Mouse (Mus musculus): ENCODE data around the gene Cdh26. TPM values are rescaled to one million over a fixed set of nuclear protein-coding genes. Genes with fewer than 3 reads are reported as not detected.

The Cdh26 gene
- 0.28 and 0.30 TPM in 2 replicates for polyA plus RNA-seq (2015; fragmentation: Nextera tagmentation; extraction: Ambion mirVana)

DNA sequence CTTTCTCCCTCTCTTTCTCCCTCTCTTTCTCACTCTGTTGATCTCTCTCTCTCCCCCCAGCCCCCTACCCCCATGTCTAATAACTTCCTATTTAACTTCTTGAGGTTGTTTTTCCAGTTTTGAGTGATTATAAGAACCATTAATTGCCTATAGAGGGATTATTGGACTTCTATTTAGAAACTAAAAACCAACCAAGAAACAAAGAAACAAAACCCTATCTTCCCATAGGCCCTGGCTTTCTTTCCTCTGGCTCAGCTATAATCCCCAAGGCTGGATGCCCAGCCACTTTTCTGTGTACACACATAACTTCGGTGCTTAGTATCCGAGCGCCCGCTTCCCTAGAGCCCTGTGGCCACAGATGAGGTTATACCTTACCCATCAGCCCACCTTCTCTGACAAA lies at the start of gene Cdh26:
TSS of gene Cdh26 (plus strand) at position 301 of the 400 bp plus-strand sequence.
- Histone ChIP-seq H3K9me3 (ENCODE audit: control insufficient read depth, low read length) (no peaks in the 10 kb centered on the region), H3K36me3 (ENCODE audit: control insufficient read depth, insufficient read depth, low read length) (no peaks in the 10 kb centered on the region), H3K27ac (ENCODE audit: low read length) (no peak within 1 kb of the TSS), H3K27me3 (ENCODE audit: control insufficient read depth, insufficient read depth, low read depth, low read length) (no peaks in the 10 kb centered on the region; the same call in 1 of the 2 replicates), H3K4me3 (ENCODE audit: low read length) (no peak within 1 kb of the TSS), H3K4me2 (ENCODE audit: low read depth, low read length) (no peak within 1 kb of the TSS), H3K4me1 (replicated peaks; ENCODE audit: control insufficient read depth, insufficient read depth, low read length) (no peaks in the 10 kb centered on the region), H3K9ac (ENCODE audit: low read length) (no peak within 1 kb of the TSS)
- WGBS = 83% methylated on average over 4 of the region's 4 CpGs
- ATAC-seq (ENCODE audit: low read depth) = no peak

DNA sequence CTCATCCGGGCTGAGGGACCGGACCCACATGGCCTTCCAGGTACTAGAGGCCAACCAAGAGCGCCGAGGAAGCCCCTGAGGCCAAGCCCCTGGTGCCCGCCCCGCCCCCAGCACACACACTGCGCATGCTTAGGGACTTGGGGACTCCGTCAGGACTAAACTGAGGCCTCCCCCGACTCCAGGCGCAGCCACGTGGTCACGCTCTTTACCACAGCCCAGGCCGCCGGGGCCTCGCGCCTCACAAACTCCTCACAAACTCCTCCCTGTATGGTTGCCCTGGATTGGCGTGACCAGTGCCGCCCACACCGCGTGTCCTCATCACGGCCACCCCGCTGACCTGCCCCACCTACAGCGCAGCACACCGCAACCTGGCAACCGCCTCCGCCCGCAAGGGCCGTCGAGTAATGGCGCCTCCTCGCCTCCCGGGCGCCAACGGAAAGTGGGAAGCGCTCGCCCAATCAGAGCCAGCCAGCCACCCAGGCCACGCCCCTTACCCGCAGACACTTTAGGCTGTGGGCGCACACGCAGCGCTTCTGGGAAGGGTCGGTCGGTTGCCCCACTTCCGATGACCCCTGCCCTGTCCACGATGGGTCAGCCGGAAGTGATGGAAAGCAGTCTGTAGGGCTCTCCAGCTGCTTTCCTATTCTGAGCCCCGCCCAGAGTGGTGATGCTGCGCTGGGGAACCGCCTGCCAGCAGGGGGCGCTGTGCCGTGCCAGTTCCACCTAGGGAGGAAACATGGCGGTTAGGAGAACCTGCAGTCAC lies 23.1 kb upstream of the Cdh26 start, which contains the start of gene Sycp2:
TSS of gene Sycp2 (minus strand) at position 633 of the 763 bp plus-strand sequence.
- H3K9ac ChIP-seq (ENCODE audit: low read length) = no peak within 1 kb of the TSS
- peaks cover 5% of the 10 kb centered on the region for H3K9me3 ChIP-seq (ENCODE audit: control insufficient read depth, low read length)
- H3K4me1 ChIP-seq (replicated peaks; ENCODE audit: control insufficient read depth, insufficient read depth, low read length) = 0 out of 2 replicates have a peak, but pooled peaks cover 3% of the 10 kb centered on the region
- WGBS = 79% methylated on average over 52 of the region's 52 CpGs
- H3K4me2 ChIP-seq (ENCODE audit: low read depth, low read length) = no peak within 1 kb of the TSS
- H3K4me3 ChIP-seq (ENCODE audit: low read length) = no peak within 1 kb of the TSS
- H3K36me3 ChIP-seq (ENCODE audit: control insufficient read depth, insufficient read depth, low read length) = no peaks in the 10 kb centered on the region
- H3K27ac ChIP-seq (ENCODE audit: low read length) = no peak within 1 kb of the TSS
- peak; percentile 36; the same call in 1 of the 2 replicates for ATAC-seq (ENCODE audit: low read depth)
- 0 out of 2 replicates have a peak, but pooled peaks cover 3% of the 10 kb centered on the region for H3K27me3 ChIP-seq (ENCODE audit: control insufficient read depth, insufficient read depth, low read depth, low read length)

DNA sequence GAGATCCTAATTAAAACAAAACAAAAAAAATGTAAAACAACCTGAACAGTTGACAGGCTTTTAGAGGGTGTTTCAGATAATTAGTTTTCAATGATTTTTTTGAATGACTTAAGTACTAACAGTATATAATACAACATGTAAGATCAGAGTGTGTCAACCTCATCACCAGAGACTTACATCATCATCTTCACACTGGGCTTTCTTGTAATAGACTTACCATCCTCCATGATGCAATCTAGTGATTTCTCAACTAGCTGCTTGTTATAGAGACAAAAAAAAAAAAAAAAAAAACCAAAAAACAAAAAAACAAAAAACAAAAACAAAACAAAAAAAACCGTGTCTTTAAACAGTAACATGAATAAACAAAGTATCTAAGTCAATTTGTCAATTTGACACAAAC lies 21.3 kb upstream of the Cdh26 start:
- H3K4me3 ChIP-seq (ENCODE audit: low read length) = no peak overlapping the region
- H3K4me2 ChIP-seq (ENCODE audit: low read depth, low read length) = no peak overlapping the region
- H3K4me1 ChIP-seq (replicated peaks; ENCODE audit: control insufficient read depth, insufficient read depth, low read length) = peaks cover 16% of the 10 kb centered on the region
- no peak overlapping the region for H3K27ac ChIP-seq (ENCODE audit: low read length)
- H3K9me3 ChIP-seq (ENCODE audit: control insufficient read depth, low read length) = peaks cover 5% of the 10 kb centered on the region
- H3K27me3 ChIP-seq (ENCODE audit: control insufficient read depth, insufficient read depth, low read depth, low read length) = peaks cover 9% of the 10 kb centered on the region
- no peaks in the 10 kb centered on the region for H3K36me3 ChIP-seq (ENCODE audit: control insufficient read depth, insufficient read depth, low read length)
- no peak overlapping the region for H3K9ac ChIP-seq (ENCODE audit: low read length)
- WGBS = 26% methylated on average over 1 of the region's 1 CpGs
- ATAC-seq (ENCODE audit: low read depth) = no peak

DNA sequence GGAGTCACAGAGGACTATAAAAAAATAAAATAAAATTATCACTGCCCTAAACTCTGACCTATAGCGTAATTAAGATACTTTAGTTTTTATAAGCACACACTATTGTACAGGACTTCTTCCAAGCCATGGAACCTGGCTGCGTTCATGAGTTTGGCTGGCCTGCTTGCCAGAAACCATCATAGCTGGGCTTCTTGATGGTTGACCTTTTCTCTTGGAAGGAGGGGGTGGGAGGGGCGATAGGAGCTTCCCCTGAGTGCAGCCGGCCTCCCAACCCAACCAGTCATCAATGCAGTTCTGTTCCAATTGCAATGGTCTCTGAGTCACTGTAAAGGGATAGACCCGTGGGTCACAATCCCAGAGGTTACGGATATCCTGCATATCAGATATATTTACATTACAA lies 20.0 kb upstream of the Cdh26 start:
- H3K4me3 ChIP-seq (ENCODE audit: low read length) = no peak overlapping the region
- no peak overlapping the region for H3K4me2 ChIP-seq (ENCODE audit: low read depth, low read length)
- no peak overlapping the region for H3K27ac ChIP-seq (ENCODE audit: low read length)
- no peak overlapping the region for H3K9ac ChIP-seq (ENCODE audit: low read length)
- peaks cover 23% of the 10 kb centered on the region for H3K4me1 ChIP-seq (replicated peaks; ENCODE audit: control insufficient read depth, insufficient read depth, low read length)
- peaks cover 5% of the 10 kb centered on the region for H3K9me3 ChIP-seq (ENCODE audit: control insufficient read depth, low read length)
- no peak for ATAC-seq (ENCODE audit: low read depth)
- H3K27me3 ChIP-seq (ENCODE audit: control insufficient read depth, insufficient read depth, low read depth, low read length) = peaks cover 9% of the 10 kb centered on the region
- H3K36me3 ChIP-seq (ENCODE audit: control insufficient read depth, insufficient read depth, low read length) = no peaks in the 10 kb centered on the region
- WGBS = 67% methylated on average over 6 of the region's 6 CpGs

DNA sequence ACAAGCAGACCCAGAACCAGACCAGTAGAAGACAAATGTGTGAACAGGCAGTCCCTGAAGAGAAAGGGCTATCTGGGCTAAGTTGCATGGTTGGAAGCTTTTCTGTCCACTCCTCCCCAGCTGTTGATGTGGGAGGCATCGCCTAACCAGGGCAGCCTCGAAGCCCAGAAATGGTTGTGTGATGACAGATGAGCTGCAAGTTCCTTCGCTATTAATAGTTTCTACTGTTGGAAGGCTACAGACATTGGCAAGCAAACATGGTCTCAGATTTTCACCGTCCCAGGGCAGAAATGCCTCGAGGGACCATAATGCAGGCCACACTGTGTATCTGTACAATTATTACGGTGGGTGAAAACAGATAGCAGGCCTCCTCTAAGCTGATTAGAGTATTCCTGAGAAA lies 17.7 kb upstream of the Cdh26 start:
- Histone ChIP-seq H3K9me3 (ENCODE audit: control insufficient read depth, low read length) (peaks cover under 1% of the 10 kb centered on the region; the same call in 1 of the 2 replicates), H3K4me2 (ENCODE audit: low read depth, low read length) (no peak overlapping the region), H3K4me3 (ENCODE audit: low read length) (no peak overlapping the region), H3K27me3 (ENCODE audit: control insufficient read depth, insufficient read depth, low read depth, low read length) (peaks cover 9% of the 10 kb centered on the region), H3K36me3 (ENCODE audit: control insufficient read depth, insufficient read depth, low read length) (no peaks in the 10 kb centered on the region), H3K9ac (ENCODE audit: low read length) (no peak overlapping the region), H3K27ac (ENCODE audit: low read length) (no peak overlapping the region), H3K4me1 (replicated peaks; ENCODE audit: control insufficient read depth, insufficient read depth, low read length) (peaks cover 28% of the 10 kb centered on the region)
- ATAC-seq (ENCODE audit: low read depth) = peak; percentile 41
- WGBS = 36% methylated on average over 6 of the region's 6 CpGs

DNA sequence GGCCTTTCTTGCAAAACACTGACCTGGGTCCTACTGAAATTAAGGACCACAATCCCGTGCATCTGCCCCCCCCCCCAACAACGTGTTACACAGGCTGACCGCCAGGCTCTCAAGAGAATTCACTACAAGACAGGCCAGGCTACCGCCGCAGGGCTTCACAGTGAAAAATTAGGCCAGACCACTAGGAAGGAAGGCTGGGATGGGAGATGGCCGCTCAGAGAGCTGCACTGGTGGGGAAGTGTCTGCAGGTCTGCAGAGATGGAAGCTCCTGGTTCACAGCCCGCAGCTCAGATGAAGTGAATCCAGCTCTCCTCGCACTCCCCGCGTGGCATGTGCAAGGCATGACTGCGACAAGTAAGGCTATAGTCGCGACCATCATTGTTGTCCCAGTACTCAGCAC lies 17.2 kb upstream of the Cdh26 start:
- Histone ChIP-seq H3K27me3 (ENCODE audit: control insufficient read depth, insufficient read depth, low read depth, low read length) (peaks cover 9% of the 10 kb centered on the region), H3K4me1 (replicated peaks; ENCODE audit: control insufficient read depth, insufficient read depth, low read length) (peaks cover 28% of the 10 kb centered on the region), H3K4me2 (ENCODE audit: low read depth, low read length) (peak overlapping the region; percentile 87), H3K9ac (ENCODE audit: low read length) (no peak overlapping the region), H3K36me3 (ENCODE audit: control insufficient read depth, insufficient read depth, low read length) (0 out of 2 replicates have a peak, but pooled peaks cover 1% of the 10 kb centered on the region), H3K4me3 (ENCODE audit: low read length) (peak overlapping the region; percentile 72), H3K9me3 (ENCODE audit: control insufficient read depth, low read length) (0 out of 2 replicates have a peak, but pooled peaks cover 1% of the 10 kb centered on the region), H3K27ac (ENCODE audit: low read length) (no peak overlapping the region; the same call in 1 of the 2 replicates)
- no peak for ATAC-seq (ENCODE audit: low read depth)
- WGBS = 52% methylated on average over 13 of the region's 13 CpGs

DNA sequence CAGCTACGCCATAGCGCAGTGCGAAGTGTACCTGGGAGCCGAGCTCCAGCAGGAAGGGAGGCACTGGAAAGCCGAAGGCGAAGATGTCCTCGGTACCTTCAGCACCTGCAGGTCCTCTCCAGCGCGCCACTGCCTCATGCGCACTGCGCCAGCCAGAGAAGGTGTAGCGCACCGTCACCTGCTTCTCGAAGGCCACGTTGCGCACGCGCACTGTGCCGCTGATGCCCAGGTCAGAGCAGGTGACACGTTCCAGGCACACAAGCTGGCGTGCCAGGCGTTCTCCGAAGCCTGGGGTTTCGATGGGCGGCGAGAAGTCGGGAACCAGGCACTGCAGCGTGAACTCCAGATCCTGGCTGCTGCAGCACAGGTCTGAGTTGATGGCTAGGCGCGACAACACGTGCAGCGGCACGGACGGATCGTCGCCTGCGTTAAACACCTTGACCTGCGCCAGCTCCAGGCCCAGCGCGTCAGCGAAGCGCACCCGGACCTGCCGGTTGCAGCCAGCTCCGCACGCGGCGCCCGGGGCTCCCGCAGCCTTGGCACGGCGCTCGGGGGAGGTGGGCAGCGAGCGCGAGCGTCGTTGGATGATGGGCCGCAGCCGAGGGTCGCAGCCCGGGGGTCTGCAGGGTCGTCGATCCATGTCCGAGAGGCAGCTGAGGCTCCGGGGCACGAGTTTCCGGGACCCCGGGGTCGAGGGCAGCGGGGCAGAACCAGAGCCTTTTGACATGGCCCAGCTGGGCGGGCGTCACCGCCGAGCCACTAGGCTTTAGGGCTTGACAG lies 16.7 kb upstream of the Cdh26 start:
- Histone ChIP-seq H3K36me3 (ENCODE audit: control insufficient read depth, insufficient read depth, low read length) (0 out of 2 replicates have a peak, but pooled peaks cover 3% of the 10 kb centered on the region), H3K27ac (ENCODE audit: low read length) (no peak overlapping the region; the same call in 1 of the 2 replicates), H3K9ac (ENCODE audit: low read length) (peak overlapping the region; percentile 71), H3K27me3 (ENCODE audit: control insufficient read depth, insufficient read depth, low read depth, low read length) (peaks cover 9% of the 10 kb centered on the region), H3K4me1 (replicated peaks; ENCODE audit: control insufficient read depth, insufficient read depth, low read length) (peaks cover 28% of the 10 kb centered on the region), H3K4me3 (ENCODE audit: low read length) (peak overlapping the region; percentile 72), H3K4me2 (ENCODE audit: low read depth, low read length) (peak overlapping the region; percentile 87), H3K9me3 (ENCODE audit: control insufficient read depth, low read length) (0 out of 2 replicates have a peak, but pooled peaks cover 3% of the 10 kb centered on the region)
- 11% methylated on average over 73 of the region's 75 CpGs for WGBS
- 0 out of 2 replicates have a peak, but pooled peaks have one; percentile 0 for ATAC-seq (ENCODE audit: low read depth)

DNA sequence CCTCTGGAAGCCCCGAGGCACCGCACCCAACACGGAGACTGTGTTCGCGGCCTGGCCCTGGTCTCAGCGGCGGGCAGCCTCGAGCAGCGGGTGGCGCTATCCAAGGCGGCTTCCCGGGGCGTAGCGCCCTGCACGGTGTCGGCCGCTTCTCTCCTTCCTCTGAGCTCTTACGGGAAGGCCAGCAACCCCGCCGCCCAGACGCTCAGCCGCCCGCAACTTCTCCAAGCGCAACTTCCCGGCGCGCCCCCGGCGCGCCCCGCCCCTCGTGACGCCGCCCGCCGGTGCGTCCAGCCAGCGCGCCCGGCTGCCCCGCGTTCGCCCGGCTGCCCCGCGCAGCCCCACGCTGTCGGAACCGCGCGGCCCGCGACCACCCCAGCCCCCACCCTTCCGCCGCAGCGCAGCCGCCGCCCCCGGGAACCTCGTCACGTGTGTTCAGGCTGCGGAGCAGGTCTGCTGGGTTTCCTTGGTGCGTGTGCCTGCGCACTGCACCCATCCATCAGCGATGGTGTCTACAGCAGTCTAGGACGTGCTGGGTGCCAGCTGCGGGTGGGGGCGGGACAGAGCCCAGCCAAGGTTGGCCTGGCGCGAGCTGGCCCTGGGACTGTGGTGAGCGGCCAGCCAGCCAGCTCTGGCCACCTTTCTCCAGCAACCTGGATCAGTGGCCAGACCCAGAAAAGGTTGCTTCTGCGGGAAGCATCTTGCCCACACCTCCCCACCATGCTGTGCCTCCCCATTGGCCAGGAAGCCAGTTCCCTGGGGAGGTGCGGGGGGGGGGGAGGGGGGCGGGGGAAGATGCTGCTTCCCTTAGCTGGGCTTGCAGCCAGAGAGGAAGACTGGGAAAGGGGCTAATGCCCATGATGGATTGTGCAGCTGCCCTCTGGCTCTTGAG lies 15.8 kb upstream of the Cdh26 start, which contains the start of the genes Ppp1r3d and Fam217b:
TSS of gene Ppp1r3d (minus strand) at position 212 of the 889 bp plus-strand sequence.
TSS of gene Fam217b (plus strand) at position 264 of the 889 bp plus-strand sequence.
- peaks cover 28% of the 10 kb centered on the region for H3K4me1 ChIP-seq (replicated peaks; ENCODE audit: control insufficient read depth, insufficient read depth, low read length)
- under 1% methylated on average over 53 of the region's 74 CpGs for WGBS
- peak within 1 kb of the TSS; percentile 87 for H3K4me2 ChIP-seq (ENCODE audit: low read depth, low read length)
- peak within 1 kb of the TSS; percentile 71 for H3K9ac ChIP-seq (ENCODE audit: low read length)
- H3K36me3 ChIP-seq (ENCODE audit: control insufficient read depth, insufficient read depth, low read length) = peaks cover 4% of the 10 kb centered on the region; the same call in 1 of the 2 replicates
- H3K27me3 ChIP-seq (ENCODE audit: control insufficient read depth, insufficient read depth, low read depth, low read length) = peaks cover 9% of the 10 kb centered on the region
- peak within 1 kb of the TSS; percentile 18 for H3K27ac ChIP-seq (ENCODE audit: low read length)
- H3K9me3 ChIP-seq (ENCODE audit: control insufficient read depth, low read length) = 0 out of 2 replicates have a peak, but pooled peaks cover 3% of the 10 kb centered on the region
- peak; percentile 70 for ATAC-seq (ENCODE audit: low read depth)
- H3K4me3 ChIP-seq (ENCODE audit: low read length) = peak within 1 kb of the TSS; percentile 72
